Mouse (Mus musculus) adrenal gland, adult (tissue): ENCODE measurements around the gene Evi5l.
"Not testable (repeated sequence)": the region's sequence is repeated elsewhere in the genome, so short reads cannot be mapped to it uniquely, and the experiment has no call there.

Source experiments
- DNase-seq, 2 experiments: peaks; one replicate each; pipeline ENCODE4 v3.0.0; 2022 to 2023; ENCODE audit warnings: low spot score in 1 of 2; ENCODE audit not compliant: inconsistent age in 2 of 2

The Evi5l gene

GRCm38 (mm10) chr8:4237814-4238433, 71.6 kb downstream of the Evi5l start:
- DNase-seq: peak; percentile 80 to 95

GRCm38 (mm10) chr8:4238434-4239192, 72.2 kb downstream of the Evi5l start, which contains the start of the genes Map2k7 and Gm49320:
TSS of gene Map2k7 (plus strand) at chr8:4238740.
TSS of gene Gm49320 (plus strand) at chr8:4238865.
- peak; percentile 100 for DNase-seq

- DNase-seq: no peak
Observed at GRCm38 (mm10) chr8:4239193-4239890, 73.0 kb downstream of the Evi5l start.

GRCm38 (mm10) chr8:4245061-4245460, 78.7 kb downstream of the Evi5l start:
- DNase-seq: no peak

- peak in 1 of 2 experiments; percentile 35 for DNase-seq
Observed at GRCm38 (mm10) chr8:4245737-4246136, 79.4 kb downstream of the Evi5l start.

- peak in 1 of 2 experiments; percentile 52 for DNase-seq
Observed at GRCm38 (mm10) chr8:4247241-4247640, 80.9 kb downstream of the Evi5l start.

GRCm38 (mm10) chr8:4247951-4248540, 81.7 kb downstream of the Evi5l start, which contains the start of gene Tgfbr3l:
TSS of gene Tgfbr3l (plus strand) at chr8:4248214.
- peak; percentile 57 to 73 for DNase-seq

- peak; percentile 68 to 88 for DNase-seq
Observed at GRCm38 (mm10) chr8:4249213-4249612, 82.8 kb downstream of the Evi5l start.

GRCm38 (mm10) chr8:4250306-4250970, 84.1 kb downstream of the Evi5l start:
- peak; percentile 87 to 95 for DNase-seq

- peak in 1 of 2 experiments; percentile 73 for DNase-seq
Observed at GRCm38 (mm10) chr8:4252116-4252760, 85.9 kb downstream of the Evi5l start.

GRCm38 (mm10) chr8:4252934-4253841, 86.8 kb downstream of the Evi5l start, which contains the start of gene Snapc2:
TSS of gene Snapc2 (plus strand) at chr8:4253080.
- peak; percentile 97 to 99 for DNase-seq

GRCm38 (mm10) chr8:4254001-4254400, 87.6 kb downstream of the Evi5l start:
- peak; percentile 62 to 87 for DNase-seq

GRCm38 (mm10) chr8:4255471-4255870, 89.1 kb downstream of the Evi5l start:
- DNase-seq: not testable (repeated sequence)

- DNase-seq: no peak
Observed at GRCm38 (mm10) chr8:4256911-4257310, 90.5 kb downstream of the Evi5l start.

- DNase-seq: no peak
Observed at GRCm38 (mm10) chr8:4257350-4257749, 91.0 kb downstream of the Evi5l start.

GRCm38 (mm10) chr8:4258233-4258632, 91.9 kb downstream of the Evi5l start:
- DNase-seq: peak; percentile 79 to 90

GRCm38 (mm10) chr8:4258678-4259077, 92.3 kb downstream of the Evi5l start:
- peak in 1 of 2 experiments; percentile 59 for DNase-seq

- DNase-seq: peak; percentile 97 to 98
Observed at GRCm38 (mm10) chr8:4259125-4259804, 92.9 kb downstream of the Evi5l start, which contains the start of gene Ctxn1. TSS of gene Ctxn1 (minus strand) at chr8:4259274.
